Mouse (Mus musculus) adipocyte (in vitro differentiated cells): Measurements from ENCODE around the gene Smchd1.

Experiments
- DNase-seq: peaks from one replicate; pipeline ENCODE4 v3.0.0-alpha.2; 2016; ENCODE audit warnings: low spot score

The Smchd1 gene

DNA sequence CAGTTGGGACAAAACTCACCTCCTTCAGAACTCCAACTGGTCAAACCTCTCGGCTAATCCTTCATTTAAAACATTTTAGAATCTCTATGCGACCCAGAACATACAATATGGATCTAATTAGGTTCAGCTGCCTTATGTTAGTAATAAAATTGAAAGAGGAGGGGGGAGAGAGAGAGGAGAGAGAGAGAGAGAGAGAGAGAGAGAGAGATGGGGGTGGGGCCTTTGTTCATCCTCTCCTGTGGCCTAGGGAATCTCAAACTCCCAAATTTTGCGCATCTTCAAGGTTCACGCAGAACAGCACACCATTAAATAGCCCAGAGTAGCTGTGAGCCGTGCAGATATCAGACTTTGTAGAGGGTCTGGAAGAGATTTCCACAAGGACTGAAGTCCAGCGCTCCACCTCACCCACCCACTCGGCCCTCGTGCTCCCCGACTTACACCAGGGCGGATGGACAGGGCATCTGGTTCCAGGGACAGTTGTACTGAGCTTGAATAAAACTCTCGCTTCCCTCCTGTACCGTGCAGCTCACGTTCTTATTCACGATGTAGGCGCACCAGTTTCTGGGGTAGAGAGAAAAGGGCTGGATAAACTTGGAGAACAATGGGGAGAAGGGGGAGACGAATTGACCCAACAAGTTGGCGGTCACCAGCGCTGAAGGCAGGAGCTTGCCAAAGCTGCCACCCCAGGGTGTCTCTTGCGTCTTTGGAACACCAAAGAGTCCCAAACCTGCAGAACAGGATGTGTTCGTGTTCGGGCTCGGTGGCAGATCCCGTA, 165.2 kb downstream of the Smchd1 start:
- no peak for DNase-seq

- no peak for DNase-seq
Observed at GRCm38 (mm10) chr17:71309141-71309540, 166.0 kb downstream of the Smchd1 start.

GRCm38 (mm10) chr17:71308296-71308695, 166.8 kb downstream of the Smchd1 start:
- no peak for DNase-seq

DNA sequence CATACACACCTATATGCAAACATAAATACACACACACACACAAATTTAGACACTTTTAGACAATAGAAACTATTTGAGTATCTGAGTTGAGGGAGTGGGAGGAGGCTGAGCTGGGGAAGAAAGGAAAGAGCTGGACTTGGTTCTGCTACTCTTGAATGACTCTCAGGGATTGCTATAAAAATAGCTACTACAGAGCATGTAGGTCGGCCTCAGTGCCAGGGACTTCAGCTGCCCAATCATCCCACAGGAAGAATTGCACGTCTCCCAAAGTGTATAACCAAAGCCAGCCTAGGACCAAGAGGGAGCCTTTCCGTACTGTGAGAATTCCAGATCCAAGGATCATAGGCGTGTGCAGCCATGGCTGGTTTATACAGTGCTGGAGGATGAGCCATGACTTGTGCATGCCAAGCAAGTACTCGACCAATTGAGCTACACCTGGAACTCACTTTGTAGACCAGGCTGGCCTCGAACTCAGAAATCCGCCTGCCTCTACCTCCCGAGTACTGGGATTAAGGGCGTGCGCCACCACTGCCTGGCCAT, 167.8 kb downstream of the Smchd1 start:
- no peak for DNase-seq

DNA sequence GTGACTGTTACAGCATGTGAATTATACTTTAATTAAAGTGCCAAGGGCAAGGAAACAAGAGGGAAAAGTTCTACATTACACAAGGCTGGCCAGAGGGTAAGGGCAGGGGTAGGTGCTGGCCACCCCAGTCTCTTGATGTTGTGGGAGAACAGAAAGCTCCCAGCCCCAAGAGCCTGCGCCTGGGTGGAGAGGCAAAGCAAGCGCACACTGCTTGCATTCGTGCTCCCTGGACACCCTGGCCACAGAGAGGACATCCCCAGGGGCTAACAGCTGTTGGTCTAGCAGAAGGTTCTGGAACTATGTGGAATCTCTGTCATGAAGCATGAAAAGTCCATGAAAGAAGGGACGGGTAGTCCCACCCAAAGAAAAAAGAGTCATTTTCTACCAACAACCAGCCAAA, 168.4 kb downstream of the Smchd1 start:
- DNase-seq = no peak

- DNase-seq = no peak
Observed at GRCm38 (mm10) chr17:71306091-71306490, 169.1 kb downstream of the Smchd1 start.

- DNase-seq = no peak
Observed at GRCm38 (mm10) chr17:71303444-71303843, 171.7 kb downstream of the Smchd1 start.

GRCm38 (mm10) chr17:71301413-71301812, 173.7 kb downstream of the Smchd1 start:
- DNase-seq = no peak

DNA sequence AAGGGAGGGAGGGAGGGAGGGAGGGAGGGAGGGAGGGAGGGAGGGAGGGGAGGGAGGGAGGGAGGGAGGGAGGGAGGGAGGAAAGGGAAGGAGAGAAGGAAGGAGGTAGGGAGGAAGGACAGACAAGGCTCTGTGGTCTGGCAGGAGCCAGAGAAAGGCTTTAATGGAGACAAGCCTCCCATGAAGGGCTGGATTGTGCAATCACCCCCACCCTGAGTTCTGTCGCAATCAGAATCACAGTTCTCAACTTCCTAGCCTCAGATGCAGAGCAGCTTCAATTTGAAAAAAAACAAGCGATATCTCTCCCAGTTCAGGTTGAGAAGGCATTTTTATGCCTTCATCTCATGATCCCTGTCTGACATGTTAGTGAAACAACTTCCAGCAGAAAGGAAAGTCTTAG, 174.8 kb downstream of the Smchd1 start:
- DNase-seq = peak; percentile 70

DNA sequence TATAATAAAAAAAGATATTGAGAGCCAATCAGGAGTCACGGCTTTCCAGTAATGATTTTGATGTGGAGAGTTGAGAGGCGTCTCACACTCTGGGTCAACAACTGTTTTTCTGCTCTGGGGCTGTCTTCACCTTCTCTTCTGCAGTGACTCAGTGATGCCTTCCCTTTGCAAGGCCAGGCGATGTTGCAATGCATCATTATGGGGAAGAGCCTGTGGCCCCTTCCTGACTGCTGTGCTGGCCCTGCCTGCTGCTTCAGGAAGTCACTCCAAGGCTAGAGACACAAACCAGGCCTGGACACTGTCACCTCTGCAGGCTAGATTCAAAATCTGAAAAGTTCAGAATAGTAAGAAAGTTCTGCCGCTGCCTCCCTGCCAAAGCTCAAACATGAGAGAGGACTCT, 175.3 kb downstream of the Smchd1 start:
- DNase-seq = peak; percentile 33

GRCm38 (mm10) chr17:71294570-71294969, 180.6 kb downstream of the Smchd1 start:
- DNase-seq = no peak
